Mouse (Mus musculus): Measurements from ENCODE around the gene Stat4. TPM values are rescaled to one million over a fixed set of nuclear protein-coding genes. Genes with fewer than 3 reads are reported as not detected.

The Stat4 gene
- total and polyA plus RNA-seq, 2 experiments from 2014 or later = 0.81 to 1.1 TPM

DNA sequence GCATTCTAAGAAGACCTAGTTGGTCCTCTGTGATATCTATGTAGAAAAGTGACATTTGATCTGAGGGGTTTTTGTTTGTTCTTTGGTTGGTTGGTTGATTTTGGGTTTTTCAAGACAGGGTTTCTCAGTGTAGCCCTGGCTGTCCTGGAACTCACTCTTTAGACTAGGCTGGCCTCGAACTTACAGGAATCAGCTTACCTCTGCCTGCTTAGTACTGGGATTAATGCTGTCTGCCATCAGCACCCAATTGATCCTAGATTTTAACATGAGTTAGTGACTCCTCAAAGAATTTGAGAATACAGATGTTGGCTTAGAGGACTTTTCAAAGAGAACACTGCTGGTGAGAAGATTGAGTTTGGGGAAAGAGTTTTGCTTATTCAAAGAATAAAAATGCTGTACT is 130.8 kb downstream of the Stat4 start:
- Histone ChIP-seq H3K36me3 (ENCODE audit: insufficient read depth) (no peaks in the 10 kb centered on the region), H3K9me3 (ENCODE audit: low read length) (no peaks in the 10 kb centered on the region), H3K9ac (no peak overlapping the region), H3K4me3 (ENCODE audit: low read depth, low read length) (no peak overlapping the region), H3K27ac (ENCODE audit: low read depth, low read length) (no peak overlapping the region), H3K4me2 (ENCODE audit: low read depth) (no peak overlapping the region), H3K4me1 (ENCODE audit: insufficient read depth) (peaks cover 8% of the 10 kb centered on the region), H3K27me3 (ENCODE audit: insufficient read depth, low read length) (no peaks in the 10 kb centered on the region)
- 92% methylated on average over 1 of the region's 1 CpGs for WGBS
- no peak for TF ChIP-seq CTCF (IDR thresholded peaks at IDR 0.05; ENCODE audit: low read depth)
- DNase-seq (no peak), ATAC-seq (no peak)

DNA sequence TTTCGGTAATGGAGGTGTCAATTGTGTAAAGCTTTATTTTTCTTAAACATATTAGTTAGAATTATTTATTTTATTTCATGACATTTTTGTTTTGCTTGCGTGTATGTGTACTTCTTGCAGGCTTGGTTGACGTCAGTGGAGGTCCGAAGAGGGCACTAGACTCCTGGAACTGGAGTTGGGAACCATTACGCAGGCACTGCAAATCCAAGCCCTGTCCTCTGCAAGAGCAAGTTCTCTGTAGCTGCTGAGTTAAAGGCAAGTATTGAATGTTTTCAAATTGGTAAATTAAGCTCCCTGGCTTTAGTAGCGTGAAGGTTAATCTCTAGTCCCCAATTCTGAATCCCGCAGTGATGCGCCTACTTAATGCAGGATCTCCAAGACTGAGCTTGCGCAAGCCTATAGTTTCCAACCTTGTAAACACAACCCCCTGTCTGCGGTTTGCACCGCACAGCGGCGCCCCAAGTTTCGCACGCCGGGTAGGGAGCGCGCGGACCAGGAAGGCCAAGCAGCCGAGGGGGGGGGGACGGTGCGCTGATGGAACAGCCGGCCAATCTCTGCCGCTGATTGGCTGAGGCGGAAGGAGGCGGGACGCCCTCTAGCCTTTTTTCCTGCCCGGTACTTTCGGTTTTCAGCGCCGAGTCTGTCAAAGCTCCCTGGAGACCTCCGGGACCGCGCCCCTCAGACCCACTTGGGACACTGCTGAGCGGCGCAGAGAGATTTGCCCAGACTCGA is 132.1 kb downstream of the Stat4 start, which contains the start of gene Stat1:
Stat1 (plus strand) TSS at position 581 of the 732 bp plus-strand sequence.
- H3K9ac ChIP-seq = peak within 1 kb of the TSS; percentile 62

GRCm38 (mm10) chr1:52119691-52120090 is 132.7 kb downstream of the Stat4 start:
- DNase-seq (peak; percentile 29), ATAC-seq (peak; percentile 49)
- no peaks in the 10 kb centered on the region for H3K36me3 ChIP-seq (ENCODE audit: insufficient read depth)
- peaks cover 2% of the 10 kb centered on the region; the same call in 1 of the 2 replicates for H3K4me1 ChIP-seq (ENCODE audit: insufficient read depth)
- peak overlapping the region; percentile 63 for H3K4me3 ChIP-seq (ENCODE audit: low read depth, low read length)
- under 1% methylated on average over 20 of the region's 20 CpGs for WGBS
- 0 out of 2 replicates have a peak overlapping the region, but pooled peaks have one; percentile 17 for H3K27ac ChIP-seq (ENCODE audit: low read depth, low read length)
- H3K9ac ChIP-seq = peak overlapping the region; percentile 62
- peak overlapping the region; percentile 90 for H3K4me2 ChIP-seq (ENCODE audit: low read depth)
- H3K27me3 ChIP-seq (ENCODE audit: insufficient read depth, low read length) = no peaks in the 10 kb centered on the region
- no peak for TF ChIP-seq CTCF (IDR thresholded peaks at IDR 0.05; ENCODE audit: low read depth)
- H3K9me3 ChIP-seq (ENCODE audit: low read length) = no peaks in the 10 kb centered on the region

More for the DNA sequence above, 132.1 kb downstream of the Stat4 start, which contains the start of gene Stat1:
- TF ChIP-seq CTCF (IDR thresholded peaks at IDR 0.05; ENCODE audit: low read depth) = peak; percentile 49; the same call in 1 of the 2 replicates
- H3K4me1 ChIP-seq (ENCODE audit: insufficient read depth) = peaks cover 2% of the 10 kb centered on the region; the same call in 1 of the 2 replicates
- H3K27ac ChIP-seq (ENCODE audit: low read depth, low read length) = 0 out of 2 replicates have a peak within 1 kb of the TSS, but pooled peaks have one; percentile 17
- peak within 1 kb of the TSS; percentile 63 for H3K4me3 ChIP-seq (ENCODE audit: low read depth, low read length)
- peak within 1 kb of the TSS; percentile 90 for H3K4me2 ChIP-seq (ENCODE audit: low read depth)
- no peaks in the 10 kb centered on the region for H3K9me3 ChIP-seq (ENCODE audit: low read length)
- H3K27me3 ChIP-seq (ENCODE audit: insufficient read depth, low read length) = no peaks in the 10 kb centered on the region
- peak; percentile 92 for DNase-seq
- 5% methylated on average over 37 of the region's 37 CpGs for WGBS
- no peaks in the 10 kb centered on the region for H3K36me3 ChIP-seq (ENCODE audit: insufficient read depth)
- peak; percentile 95 for ATAC-seq

DNA sequence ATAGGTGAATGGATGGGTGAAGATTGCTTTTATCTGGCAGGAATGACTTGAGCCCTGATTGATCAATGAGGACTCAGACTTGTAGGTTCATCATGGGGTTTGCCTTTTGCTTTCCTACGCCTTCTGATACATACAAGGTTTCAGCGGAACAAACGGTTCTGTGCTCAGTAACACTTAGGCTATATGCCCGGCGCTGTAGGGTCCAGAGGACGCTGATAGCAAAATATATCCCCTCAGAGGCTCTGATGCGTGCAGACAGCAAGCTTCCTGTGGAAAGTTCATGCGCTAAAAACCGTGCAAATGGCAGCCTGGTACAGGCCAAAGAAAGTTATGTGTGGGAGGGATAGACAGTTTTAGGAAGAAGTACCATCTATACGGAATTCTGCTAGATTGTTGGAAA is 133.2 kb downstream of the Stat4 start:
- WGBS = 39% methylated on average over 10 of the region's 10 CpGs
- DNase-seq (no peak), ATAC-seq (no peak)
- TF ChIP-seq CTCF (IDR thresholded peaks at IDR 0.05; ENCODE audit: low read depth) = no peak
- Histone ChIP-seq H3K27me3 (ENCODE audit: insufficient read depth, low read length) (no peaks in the 10 kb centered on the region), H3K4me1 (ENCODE audit: insufficient read depth) (peaks cover 2% of the 10 kb centered on the region; the same call in 1 of the 2 replicates), H3K9ac (peak overlapping the region; percentile 62; the same call in 1 of the 2 replicates), H3K4me3 (ENCODE audit: low read depth, low read length) (peak overlapping the region; percentile 63), H3K36me3 (ENCODE audit: insufficient read depth) (no peaks in the 10 kb centered on the region), H3K27ac (ENCODE audit: low read depth, low read length) (no peak overlapping the region), H3K9me3 (ENCODE audit: low read length) (no peaks in the 10 kb centered on the region), H3K4me2 (ENCODE audit: low read depth) (peak overlapping the region; percentile 90)

GRCm38 (mm10) chr1:52121052-52121451 is 134.1 kb downstream of the Stat4 start:
- no peaks in the 10 kb centered on the region for H3K9me3 ChIP-seq (ENCODE audit: low read length)
- DNase-seq (no peak), ATAC-seq (no peak)
- H3K27ac ChIP-seq (ENCODE audit: low read depth, low read length) = no peak overlapping the region
- no peaks in the 10 kb centered on the region for H3K27me3 ChIP-seq (ENCODE audit: insufficient read depth, low read length)
- H3K4me2 ChIP-seq (ENCODE audit: low read depth) = no peak overlapping the region; the same call in 1 of the 2 replicates
- H3K4me3 ChIP-seq (ENCODE audit: low read depth, low read length) = no peak overlapping the region
- H3K9ac ChIP-seq = no peak overlapping the region
- TF ChIP-seq CTCF (IDR thresholded peaks at IDR 0.05; ENCODE audit: low read depth) = no peak
- WGBS = 86% methylated on average over 3 of the region's 3 CpGs
- H3K4me1 ChIP-seq (ENCODE audit: insufficient read depth) = peaks cover 2% of the 10 kb centered on the region; the same call in 1 of the 2 replicates
- no peaks in the 10 kb centered on the region for H3K36me3 ChIP-seq (ENCODE audit: insufficient read depth)

- Histone ChIP-seq H3K4me1 (ENCODE audit: insufficient read depth) (no peaks in the 10 kb centered on the region), H3K4me3 (ENCODE audit: low read depth, low read length) (no peak overlapping the region), H3K9ac (no peak overlapping the region), H3K36me3 (ENCODE audit: insufficient read depth) (peaks cover 5% of the 10 kb centered on the region; the same call in 1 of the 2 replicates), H3K27me3 (ENCODE audit: insufficient read depth, low read length) (no peaks in the 10 kb centered on the region), H3K27ac (ENCODE audit: low read depth, low read length) (no peak overlapping the region), H3K4me2 (ENCODE audit: low read depth) (no peak overlapping the region), H3K9me3 (ENCODE audit: low read length) (no peaks in the 10 kb centered on the region)
- no peak for TF ChIP-seq CTCF (IDR thresholded peaks at IDR 0.05; ENCODE audit: low read depth)
- no peak for ATAC-seq
- WGBS = 68% methylated on average over 3 of the region's 3 CpGs
- no peak for DNase-seq
These were observed 137.9 kb downstream of the Stat4 start for GRCm38 (mm10) chr1:52124818-52125217.

GRCm38 (mm10) chr1:52127350-52127749 is 140.4 kb downstream of the Stat4 start:
- no peaks in the 10 kb centered on the region for H3K27me3 ChIP-seq (ENCODE audit: insufficient read depth, low read length)
- no peak for ATAC-seq
- no peaks in the 10 kb centered on the region for H3K4me1 ChIP-seq (ENCODE audit: insufficient read depth)
- H3K4me3 ChIP-seq (ENCODE audit: low read depth, low read length) = no peak overlapping the region
- peaks cover 5% of the 10 kb centered on the region; the same call in 1 of the 2 replicates for H3K36me3 ChIP-seq (ENCODE audit: insufficient read depth)
- DNase-seq = no peak
- 90% methylated on average over 6 of the region's 6 CpGs for WGBS
- TF ChIP-seq CTCF (IDR thresholded peaks at IDR 0.05; ENCODE audit: low read depth) = no peak
- no peaks in the 10 kb centered on the region for H3K9me3 ChIP-seq (ENCODE audit: low read length)
- H3K4me2 ChIP-seq (ENCODE audit: low read depth) = no peak overlapping the region
- no peak overlapping the region for H3K27ac ChIP-seq (ENCODE audit: low read depth, low read length)
- no peak overlapping the region for H3K9ac ChIP-seq
